Mouse (Mus musculus): Measurements from ENCODE around the gene Rpl32. TPM values are rescaled to one million over a fixed set of nuclear protein-coding genes. Genes with fewer than 3 reads are reported as not detected.
A peak's percentile ranks its signal among the peaks of the same experiment; 100 is the strongest.

Rpl32 gene
- polyA plus RNA-seq, 1 experiment from 2014 or later = 967 TPM

DNA sequence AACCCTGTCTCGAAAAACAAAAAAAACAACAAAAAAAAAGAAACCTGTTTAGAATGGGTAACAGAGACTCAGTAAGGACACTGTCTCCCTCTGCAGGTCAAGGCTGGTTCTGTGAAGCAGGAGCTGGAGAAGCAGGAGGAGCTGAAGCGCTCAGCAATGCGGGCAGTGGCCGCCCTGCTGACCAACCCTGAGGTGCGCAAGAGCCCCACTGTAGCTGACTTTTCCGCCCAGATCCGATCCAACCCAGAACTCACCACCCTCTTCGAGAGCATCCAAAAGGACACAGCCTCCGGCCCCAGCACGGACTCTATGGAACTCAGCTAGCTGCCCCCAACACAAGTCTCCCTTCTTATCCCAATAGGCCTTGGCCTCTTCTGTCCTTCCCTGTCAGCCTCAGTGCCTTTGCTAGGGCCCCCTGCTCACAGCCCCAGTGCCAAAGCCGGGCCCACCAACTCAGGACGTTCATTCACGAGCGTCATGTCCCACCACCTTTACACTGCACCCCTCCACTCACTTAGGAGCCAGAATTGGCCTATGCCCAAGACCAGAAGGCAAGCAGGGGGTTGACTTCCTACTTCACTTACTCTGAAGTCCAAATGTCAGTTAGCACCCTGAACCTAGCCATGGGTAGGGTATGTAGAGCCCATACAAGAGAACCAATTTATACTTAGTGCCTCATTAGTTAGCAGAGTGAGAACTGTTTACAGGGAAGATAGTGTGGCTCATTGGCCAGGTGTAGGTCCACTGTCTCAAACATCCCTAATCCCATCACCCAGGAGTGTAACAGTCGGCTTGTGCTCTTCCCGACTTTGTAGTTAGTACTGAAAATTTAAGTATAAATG is 4.8 kb downstream of the Rpl32 start:
- H3K36me3 ChIP-seq (ENCODE audit: control insufficient read depth, insufficient read depth) = peaks cover 34% of the 10 kb centered on the region
- ATAC-seq (ENCODE audit: low read depth) = no peak
- H3K4me3 ChIP-seq (ENCODE audit: low read depth, low read length) = no peak overlapping the region
- H3K4me2 ChIP-seq (ENCODE audit: low read depth, low read length) = no peak overlapping the region
- no peak overlapping the region for H3K27ac ChIP-seq (ENCODE audit: low read length)
- H3K4me1 ChIP-seq (ENCODE audit: control insufficient read depth, low read depth, low read length) = peaks cover 21% of the 10 kb centered on the region
- no peaks in the 10 kb centered on the region for H3K27me3 ChIP-seq (ENCODE audit: control insufficient read depth, insufficient read depth, low read depth, low read length)
- no peak overlapping the region for H3K9ac ChIP-seq (ENCODE audit: low read depth, low read length)
- H3K9me3 ChIP-seq (replicated peaks; ENCODE audit: control insufficient read depth, low read length) = no peaks in the 10 kb centered on the region
- 43% methylated on average over 16 of the region's 16 CpGs for WGBS (ENCODE audit: insufficient replicate concordance)

DNA sequence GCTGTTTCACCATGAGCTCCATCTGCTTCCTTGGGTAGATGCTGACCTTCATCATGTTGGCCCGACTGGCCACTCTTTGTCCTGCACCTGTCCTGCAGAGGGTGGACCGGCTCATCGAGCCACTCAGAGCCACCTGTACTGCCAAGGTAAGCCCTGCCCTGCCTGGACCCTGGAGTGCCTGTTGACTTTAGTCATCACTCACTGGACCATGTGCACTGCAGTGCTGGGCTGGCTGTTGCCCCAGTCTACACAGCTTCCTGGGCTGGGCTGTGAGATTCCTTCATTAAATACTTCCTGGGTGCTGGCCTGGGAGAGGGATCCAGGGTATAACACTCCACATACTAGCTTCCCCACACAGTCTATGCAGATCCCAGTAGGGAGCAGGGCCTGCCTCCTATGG is 6.7 kb downstream of the Rpl32 start:
- Histone ChIP-seq H3K4me3 (ENCODE audit: low read depth, low read length) (no peak overlapping the region), H3K27ac (ENCODE audit: low read length) (no peak overlapping the region), H3K9ac (ENCODE audit: low read depth, low read length) (no peak overlapping the region), H3K4me1 (ENCODE audit: control insufficient read depth, low read depth, low read length) (peaks cover 12% of the 10 kb centered on the region), H3K4me2 (ENCODE audit: low read depth, low read length) (no peak overlapping the region), H3K9me3 (replicated peaks; ENCODE audit: control insufficient read depth, low read length) (no peaks in the 10 kb centered on the region), H3K27me3 (ENCODE audit: control insufficient read depth, insufficient read depth, low read depth, low read length) (no peaks in the 10 kb centered on the region), H3K36me3 (ENCODE audit: control insufficient read depth, insufficient read depth) (peaks cover 28% of the 10 kb centered on the region)
- 74% methylated on average over 3 of the region's 3 CpGs for WGBS (ENCODE audit: insufficient replicate concordance)
- ATAC-seq (ENCODE audit: low read depth) = no peak

GRCm38 (mm10) chr6:115792691-115793215 is 15.8 kb downstream of the Rpl32 start:
- H3K4me3 ChIP-seq (ENCODE audit: low read depth, low read length) = no peak overlapping the region
- H3K4me2 ChIP-seq (ENCODE audit: low read depth, low read length) = no peak overlapping the region
- no peaks in the 10 kb centered on the region for H3K27me3 ChIP-seq (ENCODE audit: control insufficient read depth, insufficient read depth, low read depth, low read length)
- H3K27ac ChIP-seq (ENCODE audit: low read length) = no peak overlapping the region
- H3K36me3 ChIP-seq (ENCODE audit: control insufficient read depth, insufficient read depth) = no peaks in the 10 kb centered on the region; the same call in none of the 2 replicates
- no peaks in the 10 kb centered on the region for H3K4me1 ChIP-seq (ENCODE audit: control insufficient read depth, low read depth, low read length)
- 87% methylated on average over 21 of the region's 21 CpGs for WGBS (ENCODE audit: insufficient replicate concordance)
- H3K9ac ChIP-seq (ENCODE audit: low read depth, low read length) = no peak overlapping the region
- no peaks in the 10 kb centered on the region for H3K9me3 ChIP-seq (replicated peaks; ENCODE audit: control insufficient read depth, low read length)
- no peak for ATAC-seq (ENCODE audit: low read depth)

- Histone ChIP-seq H3K4me3 (ENCODE audit: low read depth, low read length) (no peak overlapping the region), H3K9ac (ENCODE audit: low read depth, low read length) (no peak overlapping the region), H3K4me2 (ENCODE audit: low read depth, low read length) (no peak overlapping the region), H3K36me3 (ENCODE audit: control insufficient read depth, insufficient read depth) (no peaks in the 10 kb centered on the region; the same call in none of the 2 replicates), H3K27me3 (ENCODE audit: control insufficient read depth, insufficient read depth, low read depth, low read length) (no peaks in the 10 kb centered on the region), H3K9me3 (replicated peaks; ENCODE audit: control insufficient read depth, low read length) (no peaks in the 10 kb centered on the region), H3K27ac (ENCODE audit: low read length) (no peak overlapping the region), H3K4me1 (ENCODE audit: control insufficient read depth, low read depth, low read length) (no peaks in the 10 kb centered on the region)
- 78% methylated on average over 34 of the region's 34 CpGs for WGBS (ENCODE audit: insufficient replicate concordance)
- ATAC-seq (ENCODE audit: low read depth) = peak; percentile 30
Observed at GRCm38 (mm10) chr6:115791842-115792686, 16.5 kb downstream of the Rpl32 start.

- Histone ChIP-seq H3K9ac (ENCODE audit: low read depth, low read length) (no peak overlapping the region), H3K27ac (ENCODE audit: low read length) (no peak overlapping the region), H3K9me3 (replicated peaks; ENCODE audit: control insufficient read depth, low read length) (no peaks in the 10 kb centered on the region), H3K27me3 (ENCODE audit: control insufficient read depth, insufficient read depth, low read depth, low read length) (no peaks in the 10 kb centered on the region), H3K4me1 (ENCODE audit: control insufficient read depth, low read depth, low read length) (no peaks in the 10 kb centered on the region), H3K4me2 (ENCODE audit: low read depth, low read length) (no peak overlapping the region), H3K36me3 (ENCODE audit: control insufficient read depth, insufficient read depth) (no peaks in the 10 kb centered on the region; the same call in none of the 2 replicates), H3K4me3 (ENCODE audit: low read depth, low read length) (no peak overlapping the region)
- 77% methylated on average over 10 of the region's 10 CpGs for WGBS (ENCODE audit: insufficient replicate concordance)
- no peak for ATAC-seq (ENCODE audit: low read depth)
Observed at GRCm38 (mm10) chr6:115791016-115791415, 17.5 kb downstream of the Rpl32 start.

DNA sequence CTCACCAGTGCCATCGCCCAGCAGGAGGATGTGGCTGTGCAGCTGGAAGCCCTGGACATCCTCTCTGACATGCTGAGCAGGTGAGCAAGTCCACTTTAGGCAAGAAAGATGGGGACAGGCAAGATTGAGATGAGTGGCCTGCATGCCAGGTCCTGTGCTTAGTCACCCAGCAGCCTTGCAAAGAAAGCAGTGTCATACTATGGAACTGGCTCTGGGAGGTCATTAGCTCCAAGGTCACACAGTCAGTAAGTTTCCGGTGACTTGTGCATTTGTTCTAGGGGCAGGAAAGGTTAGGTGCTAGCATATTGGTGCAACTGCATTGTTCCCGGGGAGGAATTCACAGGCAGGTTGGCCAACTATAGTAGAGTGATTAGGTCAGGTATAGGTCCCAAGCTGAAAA is 25.8 kb downstream of the Rpl32 start:
- 68% methylated on average over 3 of the region's 3 CpGs for WGBS (ENCODE audit: insufficient replicate concordance)
- H3K9ac ChIP-seq (ENCODE audit: low read depth, low read length) = no peak overlapping the region
- no peak overlapping the region for H3K4me2 ChIP-seq (ENCODE audit: low read depth, low read length)
- ATAC-seq (ENCODE audit: low read depth) = no peak
- no peak overlapping the region for H3K4me3 ChIP-seq (ENCODE audit: low read depth, low read length)
- H3K27me3 ChIP-seq (ENCODE audit: control insufficient read depth, insufficient read depth, low read depth, low read length) = no peaks in the 10 kb centered on the region
- no peak overlapping the region for H3K27ac ChIP-seq (ENCODE audit: low read length)
- no peaks in the 10 kb centered on the region for H3K4me1 ChIP-seq (ENCODE audit: control insufficient read depth, low read depth, low read length)
- H3K9me3 ChIP-seq (replicated peaks; ENCODE audit: control insufficient read depth, low read length) = no peaks in the 10 kb centered on the region
- no peaks in the 10 kb centered on the region for H3K36me3 ChIP-seq (ENCODE audit: control insufficient read depth, insufficient read depth)

GRCm38 (mm10) chr6:115776363-115776762 is 32.2 kb downstream of the Rpl32 start:
- no peak overlapping the region for H3K9ac ChIP-seq (ENCODE audit: low read depth, low read length)
- no peak for ATAC-seq (ENCODE audit: low read depth)
- no peaks in the 10 kb centered on the region for H3K9me3 ChIP-seq (replicated peaks; ENCODE audit: control insufficient read depth, low read length)
- no peak overlapping the region for H3K4me2 ChIP-seq (ENCODE audit: low read depth, low read length)
- peaks cover 9% of the 10 kb centered on the region for H3K4me1 ChIP-seq (ENCODE audit: control insufficient read depth, low read depth, low read length)
- H3K27me3 ChIP-seq (ENCODE audit: control insufficient read depth, insufficient read depth, low read depth, low read length) = no peaks in the 10 kb centered on the region
- H3K36me3 ChIP-seq (ENCODE audit: control insufficient read depth, insufficient read depth) = no peaks in the 10 kb centered on the region
- H3K4me3 ChIP-seq (ENCODE audit: low read depth, low read length) = no peak overlapping the region
- no peak overlapping the region for H3K27ac ChIP-seq (ENCODE audit: low read length)
- 43% methylated on average over 9 of the region's 9 CpGs for WGBS (ENCODE audit: insufficient replicate concordance)

DNA sequence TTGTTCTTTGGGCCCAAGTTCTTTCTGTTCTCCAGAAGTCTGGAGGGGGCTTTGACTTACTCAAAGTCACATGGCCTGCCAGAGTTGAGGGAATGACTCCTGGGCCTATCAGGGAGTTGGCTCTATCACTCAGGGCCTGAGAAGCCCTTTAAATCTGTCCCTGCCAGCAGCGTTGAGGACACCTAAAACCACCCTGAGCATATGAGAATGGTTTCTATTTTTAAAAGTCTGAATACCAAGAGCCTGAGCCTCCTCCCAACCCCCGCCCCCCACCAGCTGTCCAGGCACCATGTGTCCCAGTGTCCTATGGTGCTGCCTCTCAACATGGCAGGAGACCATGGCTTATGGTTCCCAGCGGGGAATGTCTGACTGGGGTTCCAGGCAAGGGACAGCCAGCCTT is 32.7 kb downstream of the Rpl32 start:
- H3K27ac ChIP-seq (ENCODE audit: low read length) = no peak overlapping the region
- H3K4me3 ChIP-seq (ENCODE audit: low read depth, low read length) = no peak overlapping the region
- no peaks in the 10 kb centered on the region for H3K27me3 ChIP-seq (ENCODE audit: control insufficient read depth, insufficient read depth, low read depth, low read length)
- no peak for ATAC-seq (ENCODE audit: low read depth)
- H3K4me2 ChIP-seq (ENCODE audit: low read depth, low read length) = no peak overlapping the region
- H3K9ac ChIP-seq (ENCODE audit: low read depth, low read length) = no peak overlapping the region
- H3K36me3 ChIP-seq (ENCODE audit: control insufficient read depth, insufficient read depth) = no peaks in the 10 kb centered on the region
- peaks cover 9% of the 10 kb centered on the region for H3K4me1 ChIP-seq (ENCODE audit: control insufficient read depth, low read depth, low read length)
- 40% methylated on average over 3 of the region's 3 CpGs for WGBS (ENCODE audit: insufficient replicate concordance)
- H3K9me3 ChIP-seq (replicated peaks; ENCODE audit: control insufficient read depth, low read length) = no peaks in the 10 kb centered on the region

All from liver, embryonic 16.5 days (tissue).